Mouse (Mus musculus): Measurements from ENCODE around the gene Nfib.
A peak's percentile ranks its signal among the peaks of the same experiment; 100 is the strongest.

The Nfib gene

DNA sequence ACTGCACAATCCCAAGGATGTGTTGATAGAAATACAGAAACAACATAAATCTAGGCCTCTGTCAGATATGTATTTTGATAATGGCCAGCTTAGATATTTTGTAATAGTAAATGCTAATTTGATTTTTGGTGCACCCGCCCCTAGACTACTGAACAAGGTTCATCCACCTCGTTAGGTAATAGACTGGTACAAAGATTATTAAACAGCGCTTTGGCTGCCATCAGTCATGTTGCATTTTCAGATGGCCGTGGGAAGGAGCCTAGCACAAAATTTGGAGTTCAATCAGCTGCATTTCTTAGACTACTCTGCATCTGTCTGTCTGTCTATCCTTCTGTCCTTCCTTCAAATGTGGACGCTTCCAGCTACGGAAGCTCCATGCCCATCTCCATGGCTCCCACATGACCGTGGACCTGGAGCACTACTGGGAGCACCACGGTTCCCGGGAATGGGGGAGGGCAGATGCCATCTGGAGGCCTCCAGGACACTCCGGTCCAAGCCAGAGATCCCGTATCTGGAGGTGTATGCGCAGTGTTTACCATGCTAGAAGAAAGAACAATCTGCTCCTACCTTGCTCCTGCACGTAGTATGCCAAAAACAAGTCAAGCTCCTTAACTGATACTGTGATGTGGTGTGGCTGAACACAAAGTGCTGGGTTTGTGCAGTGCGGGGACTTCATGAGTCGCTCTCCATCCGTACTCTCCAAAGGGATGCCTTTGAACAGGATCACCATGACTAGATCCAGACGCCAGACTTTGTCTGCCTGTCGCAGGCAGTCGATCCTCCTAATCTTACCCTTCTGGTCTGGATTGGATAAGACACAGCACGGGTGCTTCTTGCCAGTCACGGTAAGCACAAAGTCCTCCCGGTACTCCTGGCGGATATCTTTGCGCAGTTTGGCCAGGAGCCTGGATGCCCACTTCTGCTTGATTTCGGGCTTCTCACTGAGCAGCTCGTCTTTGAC, 207.6 kb downstream of the Nfib start:
- no peak for DNase-seq (ENCODE audit: low spot score)

GRCm38 (mm10) chr4:82497141-82497566, 208.4 kb downstream of the Nfib start:
- DNase-seq (ENCODE audit: low spot score): no peak

GRCm38 (mm10) chr4:82496383-82496782, 209.2 kb downstream of the Nfib start:
- DNase-seq (ENCODE audit: low spot score): no peak

- no peak for DNase-seq (ENCODE audit: low spot score)
These were observed 209.9 kb downstream of the Nfib start for GRCm38 (mm10) chr4:82495605-82496004.

- peak; percentile 72 for DNase-seq (ENCODE audit: low spot score)
These were observed 210.7 kb downstream of the Nfib start for GRCm38 (mm10) chr4:82494829-82495228.

- no peak for DNase-seq (ENCODE audit: low spot score)
These were observed 211.1 kb downstream of the Nfib start for GRCm38 (mm10) chr4:82494424-82494823.

- DNase-seq (ENCODE audit: low spot score): no peak
These were observed 211.7 kb downstream of the Nfib start for GRCm38 (mm10) chr4:82493865-82494264.

- DNase-seq (ENCODE audit: low spot score): no peak
These were observed 212.2 kb downstream of the Nfib start for GRCm38 (mm10) chr4:82493363-82493762.

DNA sequence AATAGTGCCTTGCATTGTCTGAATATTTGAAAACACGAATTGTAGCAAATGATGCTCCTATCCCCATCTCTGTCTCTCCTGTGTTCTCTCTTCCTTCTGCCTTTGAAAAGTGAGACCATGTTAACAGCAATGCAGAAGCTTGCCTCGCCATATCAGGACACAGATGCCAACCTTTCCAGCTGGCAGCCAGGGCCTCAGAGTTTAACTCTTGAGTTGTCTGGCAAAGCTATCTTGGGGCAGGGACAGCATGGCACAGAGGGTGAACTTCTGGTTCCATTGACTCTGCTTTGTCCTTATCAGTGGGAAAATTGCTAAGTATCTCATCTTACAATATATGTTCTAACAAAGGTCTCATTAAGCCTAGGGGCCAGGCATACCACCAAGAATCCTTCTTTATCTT, 212.8 kb downstream of the Nfib start:
- DNase-seq (ENCODE audit: low spot score): no peak

DNA sequence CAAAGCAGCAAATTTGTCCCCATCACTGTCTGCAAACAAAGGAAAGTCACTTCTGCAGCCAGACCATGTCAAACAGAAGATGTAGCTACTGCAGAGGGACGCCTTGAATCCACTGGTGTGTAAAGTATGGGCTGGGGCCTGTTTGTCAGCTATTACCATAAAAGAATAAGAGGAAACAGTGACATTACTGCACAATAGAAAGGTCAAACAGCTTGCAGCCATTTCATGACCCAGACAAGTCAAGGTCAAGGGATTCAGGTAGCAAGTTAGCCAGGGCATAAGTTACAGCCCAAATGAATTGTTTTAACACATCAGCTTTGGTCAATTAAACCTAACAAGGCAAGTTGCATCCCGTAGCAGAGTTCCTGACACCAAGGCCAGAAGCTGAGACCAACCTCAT, 215.6 kb downstream of the Nfib start:
- DNase-seq (ENCODE audit: low spot score): no peak

DNA sequence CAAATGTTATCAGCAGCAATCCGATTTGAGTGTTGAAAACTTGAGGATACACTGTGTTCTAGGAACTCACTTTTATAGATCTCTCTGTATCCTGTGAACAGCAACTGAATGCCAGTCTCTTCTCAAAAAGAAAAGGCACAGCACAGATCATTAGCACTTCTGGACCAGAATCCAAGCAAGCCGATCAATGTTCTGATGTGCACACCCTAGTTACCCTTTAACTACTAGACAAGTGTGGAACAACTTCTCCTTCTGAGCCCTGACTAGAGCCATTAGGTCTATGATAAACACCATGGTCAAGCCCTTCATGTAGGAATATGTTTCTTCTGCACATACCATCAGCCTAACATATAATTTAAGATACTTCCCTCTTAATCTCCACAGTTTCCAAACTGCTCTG, 219.6 kb downstream of the Nfib start:
- DNase-seq (ENCODE audit: low spot score): no peak

- DNase-seq (ENCODE audit: low spot score): no peak
These were observed 221.7 kb downstream of the Nfib start for GRCm38 (mm10) chr4:82483871-82484270.

GRCm38 (mm10) chr4:82483298-82483697, 222.3 kb downstream of the Nfib start:
- DNase-seq (ENCODE audit: low spot score): no peak

DNA sequence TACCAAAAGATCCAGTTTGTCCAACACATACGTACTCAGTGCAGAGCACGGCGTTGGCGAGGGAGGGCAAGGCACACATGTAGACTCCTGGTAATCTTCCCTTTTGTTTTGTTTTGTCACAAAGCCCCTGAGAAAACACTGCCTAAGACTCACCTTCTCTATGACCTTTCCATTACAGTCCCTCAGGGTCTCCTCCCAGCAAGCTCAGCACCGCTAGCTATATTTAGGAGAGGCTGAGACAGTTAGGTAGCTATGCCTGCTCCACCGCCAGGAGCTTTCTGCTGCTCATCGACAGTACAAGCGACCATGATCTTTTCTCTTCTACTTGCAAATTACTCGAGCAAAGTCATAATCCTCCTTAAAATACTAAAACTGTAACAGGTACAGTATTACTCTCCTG, 224.9 kb downstream of the Nfib start:
- DNase-seq (ENCODE audit: low spot score): no peak

DNA sequence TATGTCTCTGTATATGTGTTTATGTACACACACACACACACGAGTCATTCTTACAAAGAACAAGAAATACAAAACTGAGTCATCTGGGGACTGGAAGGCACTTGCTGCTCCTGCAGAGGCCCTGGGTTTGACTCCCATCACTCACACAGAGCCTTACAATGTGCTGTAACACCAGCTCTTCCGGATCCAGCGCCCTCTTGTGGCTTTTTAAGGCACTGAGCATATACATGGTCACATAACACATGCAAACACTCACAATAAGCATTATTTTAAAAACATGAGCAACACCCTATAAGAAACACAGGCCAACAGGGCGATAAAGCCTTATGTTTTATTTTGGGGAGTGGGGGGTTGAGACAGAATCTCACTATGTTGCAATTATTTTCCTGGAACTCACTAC, 226.2 kb downstream of the Nfib start:
- no peak for DNase-seq (ENCODE audit: low spot score)

DNA sequence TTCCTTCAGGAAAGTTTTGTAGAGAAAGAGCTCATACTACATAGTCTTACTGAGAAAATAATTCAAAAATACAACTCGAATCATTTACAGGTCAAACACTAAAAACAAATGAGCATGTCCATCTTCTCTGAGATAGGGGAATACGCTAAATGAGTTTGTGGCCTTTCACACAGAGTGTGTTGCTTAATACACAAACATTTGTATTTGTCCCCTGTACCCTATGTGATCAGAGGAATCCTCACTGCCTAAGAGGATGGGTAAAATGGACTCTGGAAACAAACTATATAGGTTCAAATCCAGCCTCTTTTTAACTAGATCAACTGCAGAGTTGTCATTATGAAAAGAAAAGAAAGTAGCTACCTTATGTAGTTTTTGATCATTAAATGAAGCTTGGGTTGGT, 227.8 kb downstream of the Nfib start:
- no peak for DNase-seq (ENCODE audit: low spot score)

DNA sequence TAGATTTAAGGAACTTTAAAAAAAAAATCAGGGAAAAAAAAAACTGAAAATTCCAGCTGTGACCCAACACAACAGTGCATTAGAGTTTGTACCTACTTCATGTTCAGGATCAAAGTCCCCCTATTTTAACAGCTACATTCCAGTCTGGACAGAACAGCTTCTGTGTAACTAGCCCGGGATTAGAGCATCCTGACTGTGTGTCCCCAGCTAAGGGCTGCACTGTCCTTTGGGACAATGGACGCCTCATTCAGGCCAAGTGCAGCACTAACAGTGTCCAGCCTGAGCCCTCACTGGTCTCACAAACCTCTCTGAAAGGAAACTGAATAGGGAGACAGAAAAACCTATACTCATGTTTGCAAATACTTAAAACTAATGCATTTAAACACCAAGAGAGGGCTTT, 229.1 kb downstream of the Nfib start:
- DNase-seq (ENCODE audit: low spot score): no peak

- no peak for DNase-seq (ENCODE audit: low spot score)
These were observed 231.2 kb downstream of the Nfib start for GRCm38 (mm10) chr4:82474334-82474733.

DNA sequence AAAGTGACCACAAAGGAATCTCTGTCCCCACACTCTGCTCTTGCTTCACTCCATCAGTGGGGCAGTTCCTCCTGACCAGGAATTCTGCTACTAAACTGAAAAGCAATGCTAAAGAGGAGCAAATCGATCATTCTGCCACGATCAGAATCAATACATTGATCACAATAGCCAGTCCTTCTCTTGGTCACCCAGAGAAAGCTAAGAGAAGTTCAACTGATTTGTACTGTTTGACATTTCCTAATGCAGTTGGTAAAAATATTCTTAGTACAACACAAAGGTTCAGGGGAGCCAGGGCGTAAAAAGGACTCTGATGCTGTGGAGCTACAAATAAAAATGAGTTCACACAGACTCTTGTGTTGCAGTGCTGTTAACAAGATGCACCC, 234.6 kb downstream of the Nfib start:
- no peak for DNase-seq (ENCODE audit: low spot score)

DNA sequence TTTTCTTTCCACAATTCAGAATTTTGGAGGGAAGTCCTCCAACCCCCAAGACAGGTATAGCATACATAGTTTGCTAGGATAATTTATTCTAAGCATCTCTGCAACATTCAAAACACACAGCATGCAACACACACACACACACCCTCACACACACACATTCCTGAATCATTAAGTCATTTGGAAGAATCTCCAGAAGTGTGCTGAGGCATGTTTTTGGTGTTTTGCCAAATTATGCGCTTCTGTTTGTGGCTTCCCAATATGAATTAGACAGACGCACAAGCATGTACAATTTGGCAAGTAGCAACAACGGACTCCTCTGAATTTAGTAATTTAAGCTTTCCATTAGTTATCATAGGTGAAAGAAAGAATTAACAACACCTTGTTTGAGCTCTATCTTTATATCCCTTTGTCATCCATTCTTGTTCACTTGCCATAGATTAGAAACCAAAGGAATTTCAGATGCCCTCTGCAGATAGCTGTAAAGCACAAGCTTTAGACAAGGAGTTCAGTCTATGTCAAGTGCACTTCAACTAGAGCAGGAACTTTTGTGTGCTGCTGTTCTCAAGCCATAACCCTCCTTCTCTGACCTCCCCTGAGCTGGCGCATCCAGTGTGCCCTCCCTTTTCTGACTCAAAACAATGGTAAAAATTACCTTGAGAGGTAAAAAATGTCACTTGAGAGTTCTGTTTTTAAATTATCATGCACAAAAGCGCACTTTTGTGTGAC, 235.2 kb downstream of the Nfib start:
- no peak for DNase-seq (ENCODE audit: low spot score)

DNA sequence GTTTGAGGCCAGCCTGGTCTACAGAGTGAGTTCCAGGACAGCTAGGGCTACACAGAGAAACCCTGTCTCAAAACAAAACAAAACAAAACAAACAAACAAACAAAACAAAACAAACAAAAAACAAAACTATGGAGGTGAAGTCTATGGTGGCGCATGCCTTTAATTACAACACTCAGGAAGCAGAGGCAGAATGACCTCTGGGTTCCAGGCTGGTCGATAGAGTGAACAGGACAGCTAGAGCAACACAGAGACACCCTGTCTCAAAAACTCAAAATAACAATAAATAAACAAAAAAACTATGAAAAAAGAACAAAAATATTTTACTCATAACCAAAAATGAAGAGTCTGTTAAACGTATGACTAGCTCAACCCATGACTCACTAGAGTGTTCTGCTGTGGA, 236.6 kb downstream of the Nfib start:
- DNase-seq (ENCODE audit: low spot score): no peak

DNA sequence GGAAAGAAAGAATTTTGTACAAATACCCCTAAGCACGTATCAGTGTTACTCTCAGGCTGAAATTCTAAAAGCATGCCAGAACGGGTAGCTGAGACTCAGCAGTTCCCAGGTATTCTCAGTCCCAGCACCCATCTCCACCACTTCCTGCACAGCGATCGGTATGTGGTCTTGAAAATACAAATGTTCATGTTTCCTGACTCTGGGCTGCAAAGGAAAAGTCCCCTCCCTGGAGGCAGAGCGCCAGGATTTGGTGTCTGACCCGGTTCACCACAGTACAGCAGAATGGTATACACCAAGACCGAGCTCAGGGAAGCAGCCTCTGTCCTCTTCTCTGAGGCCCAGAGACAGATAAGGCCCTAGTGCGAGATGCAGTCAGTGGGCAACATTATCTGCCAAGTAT, 238.8 kb downstream of the Nfib start:
- DNase-seq (ENCODE audit: low spot score): no peak

DNA sequence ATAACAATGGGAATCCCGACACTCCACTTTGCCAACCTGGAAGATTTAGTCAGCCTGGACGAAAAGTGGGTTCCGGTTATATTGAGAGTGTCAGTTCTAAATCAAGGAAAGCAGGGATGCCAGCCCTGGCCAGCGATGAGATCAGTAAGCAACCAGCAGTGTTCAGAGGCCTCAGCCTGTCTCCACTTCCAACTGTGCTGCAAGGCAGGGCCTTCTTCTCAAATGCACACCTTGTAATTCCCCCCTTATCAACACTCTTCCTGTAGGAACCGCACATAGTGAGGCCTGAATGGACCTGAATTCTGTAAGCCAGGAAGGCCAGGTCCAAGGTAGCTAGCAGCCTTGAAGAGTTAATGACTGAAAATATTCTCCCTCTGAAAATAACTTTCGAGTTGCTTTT, 239.4 kb downstream of the Nfib start:
- no peak for DNase-seq (ENCODE audit: low spot score)
